Mouse (Mus musculus) forebrain, embryonic 11.5 days (tissue): ENCODE data around the gene Stat5a. TPM values are rescaled to one million over a fixed set of nuclear protein-coding genes. Genes with fewer than 3 reads are reported as not detected.

ENCODE experiments used
- ATAC-seq: fragments of 200-750 bp; cut with Nextera tagmentation; replicated peaks from 2 replicates; pipeline ENCODE4 v1.8.0; 2017; ENCODE audit warnings: moderate TSS enrichment; ENCODE audit not compliant: low FRiP score
- DNase-seq: peaks from one replicate; pipeline ENCODE4 v3.0.0-alpha.2; 2017; ENCODE audit warnings: low spot score
- H3K27ac ChIP-seq: fragments of 300-500 bp; sonication (generic); 2 replicates; pipeline ENCODE4 v1.5.1; 2014; ENCODE audit warnings: low read depth, low read length
- H3K27me3 ChIP-seq: fragments of 300-500 bp; sonication (generic); 2 replicates; pipeline ENCODE4 v1.6.1; 2014; ENCODE audit warnings: mild to moderate bottlenecking, low read length, mixed read lengths; ENCODE audit not compliant: control insufficient read depth, insufficient read depth
- H3K36me3 ChIP-seq: fragments of 300-500 bp; sonication (generic); 2 replicates; pipeline ENCODE4 v1.6.1; 2014; ENCODE audit warnings: mild to moderate bottlenecking, low read length, moderate library complexity, mixed read lengths; ENCODE audit not compliant: control insufficient read depth, insufficient read depth
- H3K4me1 ChIP-seq: fragments of 300-500 bp; sonication (generic); replicated peaks from 2 replicates; pipeline ENCODE4 v1.6.1; 2014; ENCODE audit warnings: low read length, mixed read lengths; ENCODE audit not compliant: control insufficient read depth, insufficient read depth
- H3K4me2 ChIP-seq: fragments of 300-500 bp; sonication (generic); 2 replicates; pipeline ENCODE4 v1.6.1; 2014; ENCODE audit warnings: low read depth, mild to moderate bottlenecking, low read length, moderate library complexity, mixed read lengths; ENCODE audit not compliant: severe bottlenecking
- H3K4me3 ChIP-seq: fragments of 300-500 bp; sonication (generic); 2 replicates; pipeline ENCODE4 v1.5.1; 2014; ENCODE audit warnings: low read depth, low read length
- H3K9ac ChIP-seq: fragments of 300-500 bp; sonication (generic); 2 replicates; pipeline ENCODE4 v1.6.1; 2014; ENCODE audit warnings: low read length
- H3K9me3 ChIP-seq: fragments of 300-500 bp; sonication (generic); 2 replicates; pipeline ENCODE4 v1.6.1; 2016; ENCODE audit warnings: low read length, mixed read lengths; ENCODE audit not compliant: control insufficient read depth
- WGBS: fragments of 180-500 bp; shearing (Covaris S2); extraction: QIAGEN DNeasy Blood & Tissue Kit; methylation state at CpG from one replicate; pipeline ENCODE4 v1.1.7; 2014; 5-methylcytosine and 5-hydroxymethylcytosine counted together
- polyA plus RNA-seq: library from polyadenylated mRNA; unstranded; fragments of >200 nt; fragmentation: Nextera tagmentation; extraction: Ambion mirVana; gene quantifications from 2 replicates; pipeline ENCODE4 v1.2.1, GENCODE M21; 2014

Stat5a gene
- polyA plus RNA-seq, 1 experiment from 2014 or later, result 1.3 TPM

DNA sequence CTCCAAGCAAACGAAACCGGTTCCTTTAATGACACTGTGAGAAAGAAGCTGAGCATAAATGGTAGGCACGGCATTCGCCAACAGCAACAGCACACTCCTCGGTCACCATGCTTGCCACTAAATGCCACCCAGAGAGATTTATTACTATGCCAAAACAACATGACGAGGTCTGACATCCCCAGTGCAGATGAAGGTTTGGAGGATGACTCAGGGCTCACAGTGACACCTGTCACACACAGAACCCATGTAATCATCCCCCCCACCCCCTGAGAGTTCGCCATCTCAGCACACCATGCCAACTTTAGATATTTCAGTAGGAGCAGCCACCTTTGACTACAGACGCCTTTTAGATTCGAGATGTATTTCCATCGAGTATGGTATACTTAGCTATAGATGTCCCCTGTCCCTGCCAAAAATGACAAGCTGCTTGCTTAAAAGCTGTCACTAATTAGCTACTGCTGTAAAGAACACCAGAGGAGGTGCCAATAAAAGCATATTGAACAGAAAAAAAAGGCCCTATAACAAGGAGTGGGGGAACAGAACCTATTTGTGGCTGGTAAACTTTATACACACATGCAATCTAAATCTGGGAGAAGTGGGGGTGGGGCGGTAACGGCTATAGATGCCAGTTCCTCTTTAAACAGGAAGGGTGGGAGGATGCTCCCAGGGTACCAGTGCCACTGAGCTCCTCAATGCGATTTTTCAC lies 32.8 kb upstream of the Stat5a start:
- Histone ChIP-seq H3K9ac (no peak overlapping the region), H3K4me2 (no peak overlapping the region), H3K9me3 (no peaks in the 10 kb centered on the region; the same call in 1 of the 2 replicates), H3K4me3 (no peak overlapping the region), H3K4me1 (no peaks in the 10 kb centered on the region), H3K36me3 (no peaks in the 10 kb centered on the region), H3K27ac (no peak overlapping the region), H3K27me3 (no peaks in the 10 kb centered on the region)
- DNase-seq (no peak), ATAC-seq (no peak)
- 84% methylated on average over 13 of the region's 13 CpGs for WGBS

DNA sequence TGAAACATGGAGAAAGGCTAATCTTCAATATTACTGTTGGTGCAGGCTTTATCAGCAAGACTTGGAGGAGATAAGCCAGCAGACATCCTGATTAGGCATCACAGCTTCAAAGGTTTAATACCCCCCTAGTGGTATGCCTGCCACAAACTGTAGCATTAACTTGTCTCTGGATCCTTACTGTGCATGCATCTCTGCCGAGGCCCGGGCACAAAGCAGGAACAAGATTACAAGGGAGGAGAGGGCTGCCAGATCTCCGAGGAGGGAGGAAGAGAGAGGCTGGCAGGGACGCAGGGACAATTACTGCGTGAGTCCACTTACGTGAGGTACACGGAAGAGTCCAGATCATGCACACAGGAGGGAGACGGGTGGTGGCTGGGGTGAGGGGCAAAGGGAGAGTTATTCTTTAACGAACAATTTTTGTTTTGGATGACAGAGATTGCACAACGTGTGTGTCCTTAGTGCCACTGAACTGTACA lies 30.4 kb upstream of the Stat5a start:
- Histone ChIP-seq H3K36me3 (no peaks in the 10 kb centered on the region), H3K9ac (no peak overlapping the region), H3K4me2 (no peak overlapping the region), H3K27ac (no peak overlapping the region), H3K4me1 (no peaks in the 10 kb centered on the region), H3K27me3 (no peaks in the 10 kb centered on the region), H3K9me3 (no peaks in the 10 kb centered on the region; the same call in 1 of the 2 replicates), H3K4me3 (no peak overlapping the region)
- DNase-seq (no peak), ATAC-seq (no peak)
- WGBS, result 63% methylated on average over 10 of the region's 10 CpGs

DNA sequence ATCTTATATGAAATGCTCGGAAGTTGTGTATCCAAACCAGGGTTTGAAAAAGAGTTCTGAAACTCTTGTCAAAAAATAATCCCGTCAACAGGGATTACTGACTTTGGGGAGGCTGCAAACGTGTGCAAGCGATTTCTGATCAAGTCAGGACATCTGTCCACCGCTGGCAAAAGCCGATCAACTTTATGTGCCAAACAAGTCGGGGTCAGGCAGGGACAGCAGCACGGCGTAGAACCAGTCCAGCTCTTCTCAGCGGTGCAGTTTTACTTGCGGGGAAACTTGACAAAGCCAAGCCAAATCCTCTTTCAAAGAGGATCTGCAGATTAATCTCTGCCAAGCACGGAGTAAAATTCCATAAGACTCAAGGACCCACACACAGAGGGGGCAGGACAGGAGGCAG lies 29.5 kb upstream of the Stat5a start:
- Histone ChIP-seq H3K36me3 (no peaks in the 10 kb centered on the region), H3K4me1 (no peaks in the 10 kb centered on the region), H3K4me3 (no peak overlapping the region), H3K4me2 (no peak overlapping the region), H3K27me3 (no peaks in the 10 kb centered on the region), H3K9me3 (no peaks in the 10 kb centered on the region; the same call in 1 of the 2 replicates), H3K9ac (no peak overlapping the region), H3K27ac (no peak overlapping the region)
- DNase-seq, result no peak
- no peak for ATAC-seq
- 60% methylated on average over 12 of the region's 12 CpGs for WGBS

DNA sequence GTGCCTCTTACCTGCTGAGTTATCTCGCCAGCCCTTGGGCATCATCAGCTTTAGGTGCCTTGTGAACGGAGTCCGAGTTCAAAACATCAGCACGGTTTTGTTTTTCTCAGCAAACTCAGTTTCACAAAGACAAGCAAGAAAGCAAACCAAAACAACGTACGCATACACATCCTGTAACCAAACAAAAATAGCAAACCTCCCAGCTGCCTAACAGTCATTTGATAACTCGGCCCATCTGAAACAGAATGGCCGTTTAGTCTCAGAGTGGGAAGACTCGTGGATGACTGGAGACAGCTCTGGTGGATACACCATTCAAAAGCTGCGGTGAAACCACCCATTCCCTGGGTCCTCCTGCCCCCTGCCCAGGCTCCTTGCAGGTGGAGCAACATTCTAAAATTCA lies 27.8 kb upstream of the Stat5a start:
- no peak overlapping the region for H3K27ac ChIP-seq
- H3K9me3 ChIP-seq, result no peaks in the 10 kb centered on the region; the same call in 1 of the 2 replicates
- H3K9ac ChIP-seq, result no peak overlapping the region
- H3K4me3 ChIP-seq, result no peak overlapping the region
- no peak overlapping the region for H3K4me2 ChIP-seq
- no peaks in the 10 kb centered on the region for H3K27me3 ChIP-seq
- WGBS, result 83% methylated on average over 10 of the region's 10 CpGs
- no peaks in the 10 kb centered on the region for H3K36me3 ChIP-seq
- DNase-seq (no peak), ATAC-seq (no peak)
- no peaks in the 10 kb centered on the region for H3K4me1 ChIP-seq

DNA sequence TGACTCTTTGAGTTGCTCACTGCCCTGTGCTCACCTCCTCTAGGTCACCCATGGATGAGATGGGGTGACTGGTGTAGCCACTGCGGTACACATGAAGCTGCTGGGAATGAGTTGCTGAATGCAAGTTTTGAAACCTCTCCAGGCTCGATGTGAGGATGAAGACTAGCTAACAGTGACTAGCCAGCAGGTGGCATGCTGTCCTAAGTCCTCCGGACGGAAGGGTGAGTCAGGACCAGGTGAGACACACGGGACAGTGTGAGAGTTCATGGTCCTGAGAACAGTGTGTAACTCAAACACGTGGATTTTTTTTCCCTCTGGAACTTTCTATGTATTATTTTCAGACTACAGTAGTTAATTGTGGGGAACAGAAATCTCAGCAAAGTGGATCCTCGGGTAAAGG lies 25.7 kb upstream of the Stat5a start:
- H3K27me3 ChIP-seq, result no peaks in the 10 kb centered on the region
- DNase-seq (no peak), ATAC-seq (no peak)
- no peak overlapping the region for H3K27ac ChIP-seq
- no peak overlapping the region for H3K4me2 ChIP-seq
- H3K36me3 ChIP-seq, result no peaks in the 10 kb centered on the region
- 0 out of 2 replicates have a peak, but pooled peaks cover 3% of the 10 kb centered on the region for H3K9me3 ChIP-seq
- no peak overlapping the region for H3K4me3 ChIP-seq
- WGBS, result 77% methylated on average over 7 of the region's 7 CpGs
- no peaks in the 10 kb centered on the region for H3K4me1 ChIP-seq
- H3K9ac ChIP-seq, result no peak overlapping the region

DNA sequence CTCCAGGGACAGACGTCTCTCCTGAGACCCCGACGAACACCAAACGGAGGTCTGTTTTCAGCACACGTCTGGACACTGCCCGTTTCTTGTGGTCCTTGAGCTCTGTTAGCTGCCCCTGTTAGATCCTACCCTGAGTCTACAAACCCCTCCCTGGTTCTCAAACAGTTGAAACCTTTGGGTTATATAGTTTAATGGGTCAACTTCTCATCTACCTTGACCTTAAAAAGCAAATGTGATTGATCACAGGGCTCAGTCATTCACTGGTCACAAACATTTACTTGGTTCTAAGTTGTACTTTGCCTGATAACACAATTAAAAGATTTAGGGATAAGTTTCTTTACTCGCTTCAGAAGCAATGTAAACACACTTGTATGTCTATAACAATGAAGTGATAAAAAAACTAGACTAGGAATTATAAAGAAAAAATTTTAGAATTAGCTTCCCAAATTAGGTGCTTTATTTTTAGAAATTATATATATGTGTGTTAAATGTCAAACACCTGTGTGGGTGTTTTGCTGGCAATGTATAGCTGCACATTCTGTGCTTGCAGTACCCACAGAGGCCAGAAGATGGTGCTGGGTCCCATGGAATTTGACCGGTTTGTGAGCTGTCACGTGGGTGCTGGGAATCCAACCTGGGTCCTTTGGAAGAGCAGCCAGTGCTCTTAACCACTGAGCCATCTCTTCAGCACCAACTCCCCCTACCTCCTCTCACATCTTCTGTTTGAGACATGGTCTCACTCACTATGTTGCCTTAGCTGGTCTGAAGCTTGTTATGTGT lies 22.0 kb upstream of the Stat5a start:
- Histone ChIP-seq H3K9me3 (0 out of 2 replicates have a peak, but pooled peaks cover 3% of the 10 kb centered on the region), H3K4me3 (no peak overlapping the region), H3K4me1 (no peaks in the 10 kb centered on the region), H3K27me3 (no peaks in the 10 kb centered on the region), H3K9ac (no peak overlapping the region), H3K4me2 (no peak overlapping the region), H3K36me3 (no peaks in the 10 kb centered on the region), H3K27ac (no peak overlapping the region)
- ATAC-seq (no peak), DNase-seq (no peak)
- WGBS, result 83% methylated on average over 9 of the region's 9 CpGs

DNA sequence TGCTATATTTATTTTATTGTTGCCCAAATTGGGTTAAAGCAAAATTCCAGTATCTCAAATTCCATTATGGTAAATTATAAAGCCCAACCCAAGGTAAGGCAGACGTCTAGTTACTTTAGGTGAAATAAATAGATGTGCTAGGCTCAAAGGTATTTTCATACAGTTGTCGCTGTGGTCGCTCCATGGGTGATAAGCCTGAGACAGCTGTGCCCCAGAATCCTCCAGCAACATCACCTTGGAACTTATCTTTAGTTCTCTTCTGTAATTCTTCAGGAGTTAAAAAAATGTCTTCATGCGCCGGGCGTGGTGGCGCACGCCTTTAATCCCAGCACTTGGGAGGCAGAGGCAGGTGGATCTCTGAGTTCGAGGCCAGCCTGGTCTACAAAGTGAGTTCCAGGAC lies 20.3 kb upstream of the Stat5a start:
- H3K4me2 ChIP-seq, result no peak overlapping the region
- H3K9me3 ChIP-seq, result 0 out of 2 replicates have a peak, but pooled peaks cover 3% of the 10 kb centered on the region
- WGBS, result 95% methylated on average over 9 of the region's 9 CpGs
- H3K9ac ChIP-seq, result no peak overlapping the region
- H3K4me1 ChIP-seq, result no peaks in the 10 kb centered on the region
- no peak overlapping the region for H3K4me3 ChIP-seq
- ATAC-seq (no peak), DNase-seq (no peak)
- H3K36me3 ChIP-seq, result no peaks in the 10 kb centered on the region
- no peaks in the 10 kb centered on the region for H3K27me3 ChIP-seq
- H3K27ac ChIP-seq, result no peak overlapping the region

DNA sequence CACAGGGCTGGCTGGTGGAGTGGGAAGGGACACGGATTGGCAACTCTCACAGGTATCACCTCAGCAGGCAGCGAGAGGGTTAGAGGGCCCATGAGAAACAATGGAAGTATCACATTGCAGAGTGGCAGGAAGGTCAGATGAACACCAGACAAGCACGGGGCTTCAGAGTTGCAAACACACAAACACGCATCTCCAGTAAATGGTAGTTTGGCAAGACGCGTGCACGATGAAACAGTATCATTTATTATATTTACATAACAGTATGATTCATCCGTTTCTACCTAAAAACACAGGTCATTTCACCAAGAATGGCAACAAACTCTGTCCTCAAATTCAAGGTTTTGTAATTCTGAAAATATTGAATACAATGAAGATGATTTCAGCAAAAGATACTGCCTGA lies 19.6 kb upstream of the Stat5a start:
- H3K9me3 ChIP-seq, result 0 out of 2 replicates have a peak, but pooled peaks cover 3% of the 10 kb centered on the region
- no peak overlapping the region for H3K4me2 ChIP-seq
- H3K4me1 ChIP-seq, result no peaks in the 10 kb centered on the region
- H3K27ac ChIP-seq, result no peak overlapping the region
- DNase-seq (no peak), ATAC-seq (no peak)
- no peaks in the 10 kb centered on the region for H3K27me3 ChIP-seq
- 83% methylated on average over 8 of the region's 8 CpGs for WGBS
- H3K36me3 ChIP-seq, result no peaks in the 10 kb centered on the region
- no peak overlapping the region for H3K9ac ChIP-seq
- no peak overlapping the region for H3K4me3 ChIP-seq
